Mouse (Mus musculus) cerebral cortex, adult 2 months (tissue): ENCODE measurements around the gene H3f3a.

Experiments
- WGBS: fragments of 180-500 bp; shearing (Covaris S2); methylation state at CpG from one replicate; pipeline ENCODE4 v1.1.7; 2018; 5-methylcytosine and 5-hydroxymethylcytosine counted together

H3f3a gene

DNA sequence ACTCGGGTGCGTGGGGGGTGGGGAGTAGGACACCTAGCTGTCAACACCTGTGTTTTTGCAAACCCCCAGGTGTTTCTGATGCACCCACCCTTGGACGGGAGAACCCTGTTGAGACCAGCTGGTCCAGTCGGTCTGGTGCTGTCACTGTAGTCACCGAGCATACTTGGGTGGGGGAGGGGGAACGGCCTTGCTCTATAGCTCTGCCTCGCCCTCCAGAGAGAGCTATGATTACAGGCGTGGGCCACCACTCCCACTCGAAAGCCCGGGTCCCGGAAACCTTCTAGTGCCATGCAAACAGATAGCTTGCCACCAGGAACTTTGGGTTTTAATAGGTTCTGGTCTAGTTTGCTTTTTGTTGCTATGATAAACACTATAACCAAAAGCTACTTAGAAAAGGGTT is 51.6 kb downstream of the H3f3a start:
- WGBS = 88% methylated on average over 11 of the region's 11 CpGs

DNA sequence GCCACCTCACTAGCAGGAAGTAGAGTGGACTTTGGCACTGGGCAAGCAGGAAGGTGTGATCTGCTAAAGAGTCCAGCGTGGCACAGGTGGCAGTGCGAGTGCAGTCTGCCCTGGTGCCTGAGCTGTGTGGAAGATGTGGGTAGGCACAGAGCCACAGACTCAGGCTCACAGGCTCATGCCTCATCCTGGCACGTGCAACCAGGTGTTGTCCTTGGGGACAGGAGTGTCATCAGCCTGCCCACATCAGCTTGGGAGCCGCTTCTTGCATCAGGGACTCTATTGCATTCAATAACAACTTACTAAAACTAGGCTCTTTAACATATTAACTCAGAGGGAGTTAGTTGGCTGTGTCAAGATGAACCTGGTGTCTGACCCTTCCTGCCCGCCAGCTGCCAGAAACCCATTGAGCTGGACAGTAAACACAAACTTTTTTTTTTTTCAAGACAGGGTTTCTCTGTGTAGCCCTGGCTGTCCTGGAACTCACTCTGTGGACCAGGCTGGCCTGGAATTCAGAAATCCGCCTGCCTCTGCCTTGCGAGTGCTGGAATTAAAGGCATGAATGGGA is 55.7 kb downstream of the H3f3a start:
- 89% methylated on average over 7 of the region's 7 CpGs for WGBS

DNA sequence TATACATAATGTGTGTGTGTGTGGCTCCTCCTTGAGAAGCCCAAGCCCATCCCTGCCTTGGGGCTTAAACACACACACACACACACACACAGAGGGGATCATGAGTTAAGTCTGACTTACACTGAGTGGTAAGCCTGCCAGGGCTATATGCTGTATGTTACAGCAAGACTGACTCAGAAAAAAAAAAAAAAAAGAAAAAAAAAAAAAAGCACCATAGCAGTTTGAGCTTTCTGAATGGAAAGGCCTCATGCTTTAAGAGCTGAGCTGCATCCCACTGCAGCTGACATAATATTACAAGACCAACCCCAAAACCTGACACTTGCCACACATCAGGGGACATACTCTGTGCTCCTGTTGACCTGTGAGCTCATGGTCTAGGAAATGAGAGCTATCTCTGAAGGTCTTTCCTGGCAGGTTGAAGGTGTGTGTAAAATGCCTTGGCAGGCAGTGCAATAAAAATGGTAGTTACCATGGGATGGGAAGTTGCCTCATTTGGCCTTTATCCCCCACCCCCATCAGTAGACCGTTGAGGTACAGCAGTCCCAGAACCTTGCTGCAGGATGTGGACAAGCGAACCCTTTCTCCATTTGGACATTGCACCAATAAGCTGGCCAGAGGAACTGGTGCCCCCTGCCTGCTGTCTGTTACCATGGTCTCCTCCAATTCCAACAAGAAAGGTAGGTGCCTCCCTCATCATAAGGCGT is 56.3 kb downstream of the H3f3a start:
- 86% methylated on average over 3 of the region's 3 CpGs for WGBS

DNA sequence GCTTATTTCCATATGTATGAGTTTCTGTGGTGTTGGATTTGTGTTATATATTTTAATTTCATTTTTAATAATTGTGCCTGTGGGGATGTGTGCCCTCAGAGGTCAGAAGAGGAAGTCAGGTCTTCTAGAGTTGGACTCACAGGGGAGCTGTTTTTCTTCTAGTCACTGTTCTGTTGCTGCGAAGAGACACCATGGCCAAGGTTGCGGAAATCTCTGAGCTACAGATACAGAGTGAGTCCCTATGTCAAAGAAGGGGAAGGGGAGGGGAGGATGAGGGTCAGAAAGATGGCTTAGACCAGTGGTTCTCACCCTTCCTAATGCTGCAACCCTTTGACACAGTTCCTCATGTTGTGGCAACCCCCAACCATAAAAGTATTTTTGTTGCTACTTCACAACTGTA is 57.0 kb downstream of the H3f3a start:
- WGBS = 96% methylated on average over 2 of the region's 2 CpGs

DNA sequence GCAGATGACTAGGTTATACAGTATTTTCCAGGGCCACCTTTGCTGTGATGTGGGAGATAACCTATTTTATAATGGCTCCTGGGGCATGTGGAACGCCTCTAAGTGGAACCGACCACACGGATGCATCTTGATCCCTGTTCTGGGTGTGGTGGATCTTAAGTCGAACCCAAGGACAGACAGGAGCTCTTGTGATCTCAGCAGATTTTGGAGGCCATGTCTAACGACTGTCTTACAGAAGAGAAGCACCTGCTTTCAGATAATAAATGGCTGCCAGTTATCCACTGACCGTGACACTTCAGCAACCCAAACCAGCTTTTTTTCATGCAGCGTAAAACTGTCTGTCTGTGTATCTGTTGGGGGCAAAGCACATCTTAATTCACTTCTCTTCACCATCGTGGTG is 59.4 kb downstream of the H3f3a start:
- WGBS = 91% methylated on average over 8 of the region's 8 CpGs

DNA sequence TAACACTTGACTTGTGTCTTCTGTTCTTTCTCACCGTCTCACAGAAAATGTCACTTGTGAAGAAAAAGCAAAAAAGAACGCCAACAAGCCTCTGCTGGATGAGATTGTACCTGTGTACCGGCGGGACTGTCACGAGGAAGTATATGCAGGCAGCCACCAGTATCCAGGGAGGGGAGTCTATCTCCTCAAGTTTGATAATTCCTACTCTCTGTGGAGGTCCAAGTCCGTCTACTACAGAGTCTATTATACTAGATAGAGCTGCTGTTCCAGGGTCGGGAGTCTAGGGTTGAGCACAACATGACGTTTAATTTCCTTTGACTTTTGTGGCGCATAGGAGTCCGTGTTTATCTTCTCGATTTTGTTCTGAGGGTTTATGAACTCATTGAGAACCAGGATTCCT is 61.6 kb downstream of the H3f3a start:
- 93% methylated on average over 11 of the region's 11 CpGs for WGBS
